Mouse (Mus musculus) embryonic facial prominence, embryonic 15.5 days (tissue): ENCODE data around the gene Ldb3. TPM values are rescaled to one million over a fixed set of nuclear protein-coding genes. Genes with fewer than 3 reads are reported as not detected.

Source experiments
- ATAC-seq: fragments of 200-750 bp; cut with Nextera tagmentation; 2 replicates; pipeline ENCODE4 v1.8.0; 2017; ENCODE audit warnings: low read depth, moderate TSS enrichment; ENCODE audit not compliant: insufficient number of reproducible peaks, low FRiP score, low TSS enrichment
- H3K27ac ChIP-seq: fragments of 300-500 bp; sonication (generic); replicated peaks from 2 replicates; pipeline ENCODE4 v1.5.1; 2015; ENCODE audit warnings: mild to moderate bottlenecking, inconsistent platforms
- H3K27me3 ChIP-seq: fragments of 300-500 bp; sonication (generic); 2 replicates; pipeline ENCODE4 v1.6.1; 2015; ENCODE audit warnings: inconsistent platforms
- H3K36me3 ChIP-seq: fragments of 300-500 bp; sonication (generic); 2 replicates; pipeline ENCODE4 v1.6.1; 2015; ENCODE audit warnings: mild to moderate bottlenecking, inconsistent platforms
- H3K4me1 ChIP-seq: fragments of 300-500 bp; sonication (generic); 2 replicates; pipeline ENCODE4 v1.6.1; 2015; ENCODE audit warnings: inconsistent platforms
- H3K4me2 ChIP-seq: fragments of 300-500 bp; sonication (generic); replicated peaks from 2 replicates; pipeline ENCODE4 v1.6.1; 2015; ENCODE audit warnings: mild to moderate bottlenecking, inconsistent platforms
- H3K4me3 ChIP-seq: fragments of 300-500 bp; sonication (generic); replicated peaks from 2 replicates; pipeline ENCODE4 v1.5.1; 2015; ENCODE audit warnings: mild to moderate bottlenecking, inconsistent platforms
- H3K9ac ChIP-seq: fragments of 300-500 bp; sonication (generic); 2 replicates; pipeline ENCODE4 v1.6.1; 2015; ENCODE audit warnings: inconsistent platforms
- H3K9me3 ChIP-seq: fragments of 300-500 bp; sonication (generic); replicated peaks from 2 replicates; pipeline ENCODE4 v1.6.1; 2016; ENCODE audit warnings: inconsistent platforms
- WGBS: fragments of 180-500 bp; shearing (Covaris S2); methylation state at CpG from one replicate; pipeline ENCODE4 v1.1.7; 2015; 5-methylcytosine and 5-hydroxymethylcytosine counted together
- polyA plus RNA-seq: library from polyadenylated mRNA; unstranded; fragments of >200 nt; fragmentation: Nextera tagmentation; extraction: Ambion mirVana; gene quantifications from 2 replicates; pipeline ENCODE4 v1.2.1, GENCODE M21; 2015

The Ldb3 gene
- polyA plus RNA-seq, 1 experiment from 2014 or later: 25.9 TPM

DNA sequence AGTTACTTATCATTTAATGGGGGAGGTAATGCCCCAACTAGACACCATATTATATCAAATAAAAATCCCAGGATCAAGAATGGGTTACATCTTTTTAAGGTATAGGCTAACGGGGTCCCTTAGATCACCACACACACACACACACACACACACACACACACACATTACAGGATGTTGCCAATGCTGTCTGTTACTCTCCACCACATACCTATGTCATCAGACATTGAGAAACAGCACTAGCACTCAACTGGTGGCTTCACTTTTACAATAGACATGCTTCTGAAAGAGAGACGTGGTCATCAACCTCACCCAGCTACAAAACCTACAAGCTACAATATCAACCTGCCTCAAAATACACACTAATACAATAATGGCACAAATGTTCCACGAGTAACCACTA, 94.8 kb downstream of the Ldb3 start:
- H3K27ac ChIP-seq: no peak overlapping the region
- no peak for ATAC-seq
- peaks cover 36% of the 10 kb centered on the region for H3K4me1 ChIP-seq
- H3K4me3 ChIP-seq: no peak overlapping the region
- H3K9me3 ChIP-seq: no peaks in the 10 kb centered on the region
- WGBS: 85% methylated on average over 3 of the region's 3 CpGs
- H3K9ac ChIP-seq: no peak overlapping the region
- H3K27me3 ChIP-seq: no peaks in the 10 kb centered on the region
- H3K4me2 ChIP-seq: no peak overlapping the region
- no peaks in the 10 kb centered on the region for H3K36me3 ChIP-seq

DNA sequence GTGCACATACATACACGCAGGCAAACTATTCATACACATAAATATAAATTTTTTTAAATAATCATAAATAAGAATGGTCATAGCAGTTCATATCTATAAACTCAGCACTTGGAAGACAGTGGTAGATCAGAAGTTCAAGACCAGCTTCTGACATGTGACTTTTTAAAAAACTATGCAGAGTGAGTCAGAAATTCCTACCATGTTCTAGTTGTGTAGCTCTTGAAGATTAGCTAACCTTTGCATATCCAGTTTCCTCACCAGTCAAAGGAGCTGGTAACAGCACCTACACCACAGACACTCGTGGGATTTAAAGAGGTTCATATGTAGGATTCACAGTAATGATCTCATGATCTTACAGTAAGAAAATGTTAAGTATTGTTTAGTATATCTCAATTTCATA, 95.8 kb downstream of the Ldb3 start:
- Histone ChIP-seq H3K9ac (no peak overlapping the region), H3K4me1 (peaks cover 30% of the 10 kb centered on the region; the same call in 1 of the 2 replicates), H3K4me2 (no peak overlapping the region), H3K4me3 (no peak overlapping the region), H3K36me3 (no peaks in the 10 kb centered on the region), H3K27me3 (no peaks in the 10 kb centered on the region), H3K27ac (no peak overlapping the region), H3K9me3 (no peaks in the 10 kb centered on the region)
- WGBS: 65% methylated on average over 2 of the region's 2 CpGs
- ATAC-seq: no peak

DNA sequence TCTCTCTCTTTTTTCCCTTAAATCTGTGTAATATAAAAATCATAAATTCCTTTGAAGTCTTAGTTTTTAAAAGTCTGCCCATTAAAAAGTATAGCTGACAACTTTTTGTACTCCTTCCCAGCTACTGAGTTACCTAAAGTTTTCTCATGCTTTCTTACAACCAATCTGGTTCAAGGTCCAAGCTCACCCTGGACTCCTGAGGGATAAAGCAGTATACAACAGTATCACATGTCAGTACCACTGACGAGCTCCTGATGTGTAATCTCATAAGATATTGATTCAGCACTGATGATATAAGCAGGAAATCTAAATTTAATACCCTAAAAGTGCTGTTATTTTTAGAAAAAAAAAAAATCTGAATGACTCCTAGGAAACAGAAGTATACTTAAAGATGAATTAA, 97.5 kb downstream of the Ldb3 start:
- Histone ChIP-seq H3K4me1 (peaks cover 20% of the 10 kb centered on the region; the same call in 1 of the 2 replicates), H3K4me3 (no peak overlapping the region), H3K4me2 (no peak overlapping the region), H3K27me3 (no peaks in the 10 kb centered on the region), H3K9me3 (no peaks in the 10 kb centered on the region), H3K27ac (no peak overlapping the region), H3K36me3 (no peaks in the 10 kb centered on the region), H3K9ac (no peak overlapping the region)
- WGBS: 33% methylated on average over 1 of the region's 1 CpGs
- no peak for ATAC-seq

DNA sequence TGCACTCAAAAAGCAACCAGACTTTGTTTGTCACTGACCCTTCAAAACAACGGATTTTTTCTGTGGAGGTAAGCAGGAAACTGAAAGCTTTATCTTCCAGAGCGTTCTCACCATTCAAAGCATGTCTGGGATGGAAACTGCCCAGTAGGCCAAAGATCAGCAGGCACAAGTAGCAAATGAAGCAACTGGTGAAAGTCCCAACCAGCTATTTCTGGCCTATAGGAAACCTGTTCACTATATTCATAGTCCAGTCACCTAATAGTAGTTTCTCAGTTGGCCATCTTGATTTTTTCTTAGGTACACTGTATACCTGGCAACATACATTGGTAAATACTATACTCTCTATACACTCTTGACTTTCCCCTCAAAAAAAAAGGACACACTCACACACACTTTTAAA, 98.6 kb downstream of the Ldb3 start:
- Histone ChIP-seq H3K36me3 (no peaks in the 10 kb centered on the region), H3K27ac (no peak overlapping the region), H3K4me2 (no peak overlapping the region), H3K27me3 (no peaks in the 10 kb centered on the region), H3K9ac (no peak overlapping the region), H3K4me1 (peaks cover 16% of the 10 kb centered on the region; the same call in 1 of the 2 replicates), H3K9me3 (no peaks in the 10 kb centered on the region), H3K4me3 (no peak overlapping the region)
- no peak for ATAC-seq
- WGBS: 75% methylated on average over 2 of the region's 2 CpGs

DNA sequence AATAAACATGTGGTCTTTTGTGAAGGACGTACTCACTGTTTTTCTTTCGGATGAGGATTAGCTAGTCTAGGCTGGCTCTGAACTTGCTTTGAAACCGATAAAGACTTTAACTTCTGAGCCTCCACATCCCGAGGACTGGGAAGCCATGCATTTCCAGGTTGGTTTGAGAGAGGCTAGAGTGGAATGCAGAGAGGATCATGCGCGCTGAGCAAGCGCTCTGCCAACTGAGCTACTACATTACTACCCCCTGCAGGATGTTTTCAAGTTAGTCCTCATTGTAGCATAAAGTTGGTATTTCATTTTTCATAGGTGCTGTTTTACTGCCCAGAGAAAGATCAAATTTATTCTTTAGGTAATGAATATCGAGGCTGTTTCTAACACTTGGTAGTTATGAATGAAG, 102.3 kb downstream of the Ldb3 start:
- no peak overlapping the region for H3K27ac ChIP-seq
- H3K9ac ChIP-seq: no peak overlapping the region
- no peak for ATAC-seq

DNA sequence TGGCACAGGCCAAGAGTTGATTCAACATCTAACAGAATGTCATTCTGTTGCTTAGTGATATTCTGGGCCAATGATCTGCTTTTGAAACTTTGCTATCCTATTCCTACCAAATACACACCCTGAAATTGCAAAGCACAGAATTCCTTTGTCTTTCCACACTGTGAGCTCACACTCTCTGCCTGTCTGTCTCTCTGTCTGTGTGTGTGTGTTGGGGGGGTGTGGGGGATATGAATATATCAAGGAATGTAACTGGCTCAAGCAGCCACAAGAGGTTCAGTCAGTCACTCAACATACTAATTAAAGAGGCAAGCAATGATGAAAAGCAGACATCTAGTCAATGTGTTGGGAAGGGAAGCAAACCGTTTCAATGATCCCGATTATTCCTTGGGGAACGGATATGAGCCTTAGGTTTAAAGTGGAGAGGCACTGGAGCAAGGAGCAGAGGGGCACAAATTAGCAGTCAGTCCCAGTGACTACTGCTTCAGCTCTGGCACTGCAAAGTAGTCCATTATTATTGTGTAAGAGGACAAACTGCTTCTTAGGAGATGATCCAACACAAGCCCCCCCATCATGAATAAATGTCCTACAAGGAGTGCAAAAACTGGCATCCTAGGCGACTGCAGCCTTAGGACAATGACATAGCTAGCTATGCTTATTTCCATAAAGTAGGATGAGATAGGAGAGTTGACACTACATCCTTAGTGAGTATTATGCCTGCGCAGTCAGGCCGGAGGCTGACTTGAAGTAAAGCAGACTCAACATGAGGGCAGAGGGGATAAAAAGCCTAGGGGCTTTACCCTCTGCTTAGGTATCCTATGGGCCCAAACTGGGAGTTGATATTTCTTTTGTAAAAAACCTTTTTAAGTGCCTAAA, 104.8 kb downstream of the Ldb3 start:
- Histone ChIP-seq H3K4me3 (no peak overlapping the region), H3K4me2 (no peak overlapping the region), H3K4me1 (peaks cover 11% of the 10 kb centered on the region), H3K9ac (no peak overlapping the region), H3K36me3 (no peaks in the 10 kb centered on the region), H3K27ac (no peak overlapping the region), H3K9me3 (no peaks in the 10 kb centered on the region), H3K27me3 (no peaks in the 10 kb centered on the region)
- WGBS: 50% methylated on average over 6 of the region's 6 CpGs
- ATAC-seq: no peak

More for the DNA sequence above, 102.3 kb downstream of the Ldb3 start:
- WGBS: 46% methylated on average over 8 of the region's 8 CpGs
- H3K27me3 ChIP-seq: no peaks in the 10 kb centered on the region
- no peaks in the 10 kb centered on the region for H3K36me3 ChIP-seq
- no peak overlapping the region for H3K4me2 ChIP-seq
- no peak overlapping the region for H3K4me3 ChIP-seq
- H3K4me1 ChIP-seq: peaks cover 23% of the 10 kb centered on the region
- no peaks in the 10 kb centered on the region for H3K9me3 ChIP-seq

Other genes with a start within 250 kb of the Ldb3 start
- gene Fam25c, start 233.2 kb downstream of the Ldb3 start, polyA plus RNA-seq: 154 and 196 TPM in 2 replicates
- gene Sncg, start 213.9 kb downstream of the Ldb3 start, polyA plus RNA-seq: 3.4 and 6.3 TPM in 2 replicates
- gene Mmrn2, start 213.2 kb downstream of the Ldb3 start, polyA plus RNA-seq: 8.4 and 8.8 TPM in 2 replicates
- gene Bmpr1a, start 85.3 kb downstream of the Ldb3 start, polyA plus RNA-seq: 51.0 and 54.2 TPM in 2 replicates
- not detected in 2 replicates for gene 9230112D13Rik, start 65.9 kb downstream of the Ldb3 start, polyA plus RNA-seq
- 0.45 and 0.46 TPM in 2 replicates for gene Opn4, start 11.5 kb upstream of the Ldb3 start, polyA plus RNA-seq
- gene Wapl, start 85.2 kb upstream of the Ldb3 start, polyA plus RNA-seq: 25.0 and 26.4 TPM in 2 replicates
- gene Grid1, start 231.4 kb upstream of the Ldb3 start, polyA plus RNA-seq: 1.4 and 1.5 TPM in 2 replicates